Mouse (Mus musculus): ENCODE data around the gene Apc2. TPM values are rescaled to one million over a fixed set of nuclear protein-coding genes. Genes with fewer than 3 reads are reported as not detected.
"Not testable (repeated sequence)": the region's sequence is repeated elsewhere in the genome, so short reads cannot be mapped to it uniquely, and the experiment has no call there.

Gene Apc2
- total RNA-seq, 2 experiments from 2014 or later, result 9.9 to 10.4 TPM

DNA sequence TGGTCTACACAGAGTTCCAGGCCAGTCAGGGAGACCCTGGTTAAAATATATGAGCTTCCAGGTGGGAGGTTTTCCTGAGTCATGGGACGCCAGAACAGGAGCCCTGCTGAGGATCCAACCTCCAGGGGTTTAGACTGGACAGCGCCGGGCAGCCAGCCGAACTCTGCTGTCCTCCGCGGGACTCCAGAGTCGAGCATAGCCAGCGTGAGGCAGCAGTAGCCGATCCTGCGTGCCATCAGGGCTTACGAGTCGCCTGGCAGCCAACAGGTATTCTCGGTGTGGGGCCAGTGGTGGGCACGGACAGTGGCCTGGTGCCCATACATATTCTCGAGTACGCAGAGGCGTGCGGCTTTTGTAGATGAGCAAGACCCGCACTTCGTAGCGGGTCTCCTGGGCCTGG, 45.2 kb downstream of the Apc2 start:
- DNase-seq (ENCODE audit: low spot score in 2 of 2), result no peak

DNA sequence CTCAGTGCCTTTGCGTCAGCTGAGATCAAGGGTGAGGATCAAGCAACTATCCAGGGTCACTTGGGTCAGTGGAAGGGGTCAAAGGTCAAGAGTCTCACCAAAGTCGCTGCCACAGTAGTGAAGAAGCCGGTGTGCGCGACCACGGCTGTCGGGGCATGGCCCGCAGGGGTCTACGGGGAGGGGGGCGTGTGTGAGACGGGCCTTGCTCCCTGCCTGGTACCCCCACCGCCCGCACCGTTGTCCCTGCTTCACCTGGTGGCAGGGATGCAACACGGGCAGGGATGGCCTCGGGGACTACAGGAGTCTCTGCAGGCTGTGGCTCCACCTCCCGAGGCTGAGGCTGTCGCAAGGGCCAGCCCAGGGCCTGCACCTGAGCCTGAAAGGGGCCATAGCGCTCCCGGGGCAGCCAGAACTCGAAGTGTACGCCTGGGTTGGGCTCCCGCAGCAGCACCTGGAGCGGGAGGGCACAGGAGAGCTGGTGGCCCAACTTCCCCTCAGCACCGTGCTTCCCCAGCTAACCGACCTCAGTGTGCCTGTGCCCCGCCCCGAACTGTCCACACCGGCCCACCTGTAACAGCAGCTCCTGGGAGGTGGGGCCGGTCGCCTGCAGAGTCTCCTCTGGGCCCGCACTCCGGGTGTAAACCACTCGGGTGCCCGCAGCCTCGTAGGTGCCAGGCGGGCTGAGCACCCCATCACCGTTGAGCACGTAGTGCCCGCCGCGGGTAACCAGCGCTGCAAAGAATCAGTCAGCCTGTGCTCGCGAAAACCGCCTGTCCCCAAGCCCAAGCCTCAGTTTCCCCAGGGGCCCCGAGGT, 45.9 kb downstream of the Apc2 start:
- DNase-seq (ENCODE audit: low spot score in 2 of 2), result no peak

DNA sequence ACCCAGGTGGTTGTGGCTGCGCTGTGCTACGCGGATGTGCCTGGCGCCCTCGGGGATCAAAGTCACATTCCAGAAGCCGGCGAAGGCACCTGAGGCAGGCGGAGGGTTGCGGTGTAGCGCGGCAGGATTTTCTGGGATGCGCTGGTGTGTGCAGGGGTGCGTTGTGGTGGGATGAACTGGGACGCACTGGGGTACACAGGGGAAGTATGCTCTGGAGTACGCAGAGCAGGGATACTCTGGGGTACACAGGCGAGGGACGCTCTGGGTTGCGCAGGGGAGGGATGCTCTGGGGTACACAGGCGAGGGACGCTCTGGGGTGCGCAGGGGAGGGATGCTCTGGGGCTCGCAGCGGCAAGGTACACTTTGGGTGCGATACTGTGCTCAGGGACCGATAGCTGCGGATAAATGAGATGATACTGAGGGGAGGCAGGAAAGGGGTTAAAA, 46.5 kb downstream of the Apc2 start:
- DNase-seq (ENCODE audit: low spot score in 2 of 2), result no peak

DNA sequence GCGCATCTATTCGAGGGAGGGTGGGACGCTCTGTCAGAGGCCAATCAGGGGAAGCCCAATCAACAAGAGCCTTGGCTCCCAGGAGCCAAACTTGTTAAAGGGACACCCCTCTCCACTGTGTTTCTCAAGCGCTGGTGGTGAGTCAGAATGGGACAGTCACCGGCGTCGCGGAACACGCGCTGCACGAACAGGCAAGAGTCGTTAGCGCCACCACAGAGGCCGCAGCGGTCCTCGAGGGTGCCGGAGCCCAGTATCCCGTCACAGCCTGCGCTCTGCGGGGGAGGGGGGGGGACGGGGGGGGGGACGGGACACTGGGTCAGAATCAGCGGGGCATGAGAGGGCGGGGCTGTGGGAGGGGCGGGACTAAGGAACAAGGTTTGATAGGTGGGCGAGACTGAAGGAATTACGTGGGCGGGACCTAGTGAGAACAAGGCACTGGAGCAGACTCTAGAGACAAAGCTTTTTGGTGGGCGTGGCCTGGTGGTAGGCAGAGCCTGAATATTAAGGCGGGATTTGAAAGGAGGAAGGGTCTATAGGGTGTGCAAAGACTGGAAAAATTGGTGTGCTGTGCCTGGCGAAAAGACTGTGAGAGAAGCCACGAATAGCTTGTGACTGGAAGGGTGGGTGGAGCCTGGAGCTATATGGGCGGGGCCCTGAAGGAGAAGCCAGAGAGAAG, 47.1 kb downstream of the Apc2 start:
- DNase-seq (ENCODE audit: low spot score in 2 of 2), result no peak

DNA sequence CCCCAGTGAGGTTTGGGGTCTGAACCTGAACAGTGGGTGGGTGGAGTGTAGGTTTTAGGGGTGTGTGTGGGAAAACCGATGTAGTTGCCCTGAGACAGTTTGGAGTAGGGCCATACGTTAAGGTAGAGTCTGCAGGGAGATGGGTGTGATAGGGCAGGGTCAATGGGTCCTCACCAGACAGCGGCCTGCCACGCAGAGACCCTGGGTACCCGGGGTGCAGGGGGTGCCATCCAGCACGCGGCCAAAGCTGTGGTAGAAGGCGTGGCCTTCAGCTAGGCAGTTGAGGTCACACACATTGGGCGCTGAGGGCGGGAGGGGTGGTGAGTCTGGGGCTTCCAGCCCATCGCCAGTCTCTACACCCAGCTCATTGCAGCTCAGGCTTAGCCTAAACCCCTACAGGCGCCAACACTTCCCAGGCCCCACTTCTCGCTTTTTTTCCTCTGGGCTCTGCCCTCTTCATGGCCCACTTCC, 47.7 kb downstream of the Apc2 start:
- no peak for DNase-seq (ENCODE audit: low spot score in 2 of 2)

DNA sequence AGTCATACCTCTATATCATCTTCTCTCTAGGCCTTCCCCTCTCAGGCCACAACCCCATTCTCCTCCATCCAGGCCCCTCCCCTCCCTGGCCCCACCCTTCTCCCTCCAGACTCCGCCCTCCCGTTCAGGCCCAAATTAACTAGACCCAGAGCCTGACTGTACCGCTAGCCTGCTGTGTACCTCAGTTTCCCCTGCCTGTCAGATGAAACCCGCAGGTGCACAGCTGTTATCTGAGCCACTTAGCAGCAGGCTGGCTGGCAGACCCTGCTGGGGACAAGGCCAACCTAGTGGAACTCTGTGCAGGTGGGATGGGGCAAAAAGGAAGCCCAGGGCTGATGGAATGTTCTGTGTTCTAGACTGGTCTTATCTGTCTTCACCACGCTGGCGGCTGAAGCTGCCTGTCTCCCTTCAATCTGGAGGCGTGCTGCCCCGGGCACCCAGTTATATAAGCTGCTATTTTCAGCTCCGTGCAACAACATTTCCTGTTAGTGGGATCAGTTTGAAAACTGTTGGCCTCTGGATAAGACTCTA, 48.4 kb downstream of the Apc2 start:
- DNase-seq (ENCODE audit: low spot score in 2 of 2), result no peak

DNA sequence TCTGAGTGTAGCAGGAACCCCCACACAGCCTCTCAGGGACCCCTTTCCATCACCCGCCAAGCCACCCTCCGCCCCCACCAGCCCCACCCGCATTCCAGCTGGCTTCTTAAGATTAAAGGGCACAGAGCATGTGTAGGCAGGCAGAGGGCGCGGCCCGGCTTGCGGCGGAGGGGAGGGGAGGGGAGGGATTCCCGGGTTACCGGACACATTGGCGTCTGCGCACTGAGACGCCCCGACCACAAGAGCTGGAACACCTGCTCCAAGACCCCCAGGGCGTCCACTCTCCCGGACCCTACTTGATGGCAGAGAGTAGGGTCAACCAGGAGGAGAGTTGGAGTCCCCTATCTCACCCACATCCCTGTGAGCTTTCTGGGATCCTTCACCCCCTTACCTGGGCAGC, 49.3 kb downstream of the Apc2 start:
- DNase-seq (ENCODE audit: low spot score in 2 of 2), result no peak

DNA sequence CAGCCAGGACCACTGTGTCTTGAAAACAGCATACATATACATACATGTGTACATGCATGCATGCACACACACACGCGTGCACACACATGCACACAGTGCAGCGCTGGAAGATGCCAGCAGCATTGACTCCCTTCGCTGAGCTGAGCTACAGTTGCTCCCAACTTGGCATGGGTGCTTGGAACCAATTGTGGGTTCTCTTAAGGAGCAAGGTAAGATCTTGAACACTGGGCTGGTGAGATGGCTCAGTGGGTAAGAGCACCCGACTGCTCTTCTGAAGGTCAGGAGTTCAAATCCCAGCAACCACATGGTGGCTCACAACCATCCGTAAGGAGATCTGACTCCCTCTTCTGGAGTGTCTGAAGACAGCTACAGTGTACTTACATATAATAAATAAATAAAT, 50.2 kb downstream of the Apc2 start:
- not testable (repeated sequence) for DNase-seq (ENCODE audit: low spot score in 2 of 2)

DNA sequence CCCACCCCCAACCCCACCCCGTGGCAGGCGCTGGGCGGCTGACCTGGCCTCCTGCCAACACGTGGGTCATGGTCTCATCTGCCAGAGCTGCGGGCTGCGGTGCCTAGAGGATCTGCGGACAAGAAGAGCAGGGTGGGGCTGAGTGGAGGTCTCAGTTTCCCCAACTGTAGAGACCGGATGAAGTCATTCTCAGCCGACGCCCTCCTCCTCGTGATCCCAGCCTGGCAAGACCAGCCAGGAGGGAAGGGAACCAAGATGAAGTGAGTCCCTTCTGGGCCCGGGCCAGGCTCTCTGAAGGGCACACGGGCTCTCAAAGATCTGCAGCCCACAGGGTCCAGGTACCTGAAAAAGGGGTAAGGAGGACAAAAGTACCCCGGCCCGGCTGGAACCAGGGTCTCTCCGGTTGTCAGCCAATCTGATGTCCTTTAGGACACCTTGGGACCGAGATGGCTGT, 51.8 kb downstream of the Apc2 start:
- DNase-seq (ENCODE audit: low spot score in 2 of 2), result no peak

DNA sequence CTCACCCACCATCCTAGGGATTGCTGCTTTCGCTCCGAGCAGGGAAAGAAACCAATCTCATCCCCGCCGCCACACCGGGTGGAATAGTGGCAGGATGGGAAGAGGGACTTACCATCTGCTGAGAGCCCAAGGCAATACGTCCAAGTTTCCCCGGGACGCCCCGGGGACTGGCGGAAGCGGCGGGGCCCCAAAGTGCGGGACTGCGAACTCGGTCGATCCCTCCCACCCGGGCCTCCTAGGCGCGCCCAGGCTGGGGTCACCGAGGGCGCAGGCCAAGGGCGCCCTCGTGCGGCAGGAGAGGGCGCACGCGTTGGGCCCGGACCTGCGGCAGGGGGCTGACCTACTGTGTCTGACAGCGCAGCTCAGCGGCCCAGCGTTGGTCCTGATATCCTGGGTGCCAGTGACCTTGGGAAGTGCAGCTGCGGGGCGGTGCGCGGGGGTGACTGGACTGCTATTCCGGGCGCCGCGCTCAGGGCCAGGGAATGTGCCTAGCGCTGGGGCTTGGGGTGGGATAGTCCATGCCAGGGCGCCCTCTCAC, 52.5 kb downstream of the Apc2 start, which contains the start of gene Adamtsl5:
Gene Adamtsl5, minus strand, starts transcription at position 169 of the 538 bp plus-strand sequence.
- no peak for DNase-seq (ENCODE audit: low spot score in 2 of 2)

DNA sequence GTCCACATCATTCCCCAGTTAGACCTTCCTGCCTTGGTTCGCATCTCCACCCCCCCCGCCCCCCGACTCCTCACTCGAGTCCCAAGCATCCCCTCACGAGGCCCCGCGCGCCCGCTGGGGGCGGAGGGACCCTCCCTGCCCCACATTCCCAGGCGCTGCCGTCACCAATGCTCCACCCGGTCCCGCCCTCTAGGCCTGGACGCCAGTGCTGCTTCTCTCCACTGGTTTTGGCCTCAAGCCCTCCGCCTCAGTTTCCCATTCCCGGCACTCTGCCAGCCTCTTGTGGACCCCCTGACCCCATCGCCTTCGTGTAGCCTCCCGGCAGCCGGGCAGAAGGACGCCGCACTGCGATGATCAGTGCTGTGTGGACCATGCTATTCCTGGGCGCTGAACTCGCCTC, 53.2 kb downstream of the Apc2 start:
- DNase-seq (ENCODE audit: low spot score in 2 of 2), result no peak

DNA sequence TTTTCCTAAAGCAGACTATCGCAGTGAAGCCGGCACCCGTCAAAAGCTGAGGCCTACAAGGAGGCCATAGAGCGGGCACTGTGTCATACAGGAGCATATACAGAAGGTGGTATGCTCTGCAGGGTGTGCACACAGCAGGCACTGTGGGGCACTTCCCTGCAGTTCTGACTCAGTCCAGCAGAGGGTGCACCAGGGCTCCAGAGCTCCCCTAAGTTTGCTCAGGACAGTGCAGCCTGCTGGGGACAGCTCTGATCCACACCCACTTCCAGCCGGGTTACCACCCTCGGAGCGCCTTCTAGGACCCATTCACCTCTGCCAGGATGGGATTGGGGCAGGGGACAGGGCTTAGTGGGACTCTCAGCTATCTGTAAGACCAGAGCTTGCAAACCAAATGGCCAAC, 54.5 kb downstream of the Apc2 start:
- DNase-seq (ENCODE audit: low spot score in 2 of 2), result peak; percentile 78 to 79

DNA sequence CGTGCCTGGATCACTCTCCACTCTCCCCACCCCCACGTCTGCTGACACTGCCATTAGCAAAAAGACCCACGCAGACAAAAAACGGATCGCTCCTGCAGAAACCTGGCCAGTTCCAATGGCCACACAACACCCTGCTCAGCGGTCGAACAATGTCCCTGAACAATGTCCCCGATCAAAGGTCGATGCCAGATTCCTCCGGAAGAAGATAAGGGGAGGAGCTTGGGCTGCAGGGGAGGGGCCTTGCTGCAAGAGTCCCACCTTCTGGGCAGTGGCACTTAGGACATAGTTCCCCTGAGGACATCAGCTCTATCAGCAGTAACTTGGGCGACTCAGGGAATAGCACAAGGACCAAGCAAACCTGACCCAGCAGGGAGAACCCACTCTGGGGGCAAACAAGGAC, 56.1 kb downstream of the Apc2 start:
- no peak for DNase-seq (ENCODE audit: low spot score in 2 of 2)

DNA sequence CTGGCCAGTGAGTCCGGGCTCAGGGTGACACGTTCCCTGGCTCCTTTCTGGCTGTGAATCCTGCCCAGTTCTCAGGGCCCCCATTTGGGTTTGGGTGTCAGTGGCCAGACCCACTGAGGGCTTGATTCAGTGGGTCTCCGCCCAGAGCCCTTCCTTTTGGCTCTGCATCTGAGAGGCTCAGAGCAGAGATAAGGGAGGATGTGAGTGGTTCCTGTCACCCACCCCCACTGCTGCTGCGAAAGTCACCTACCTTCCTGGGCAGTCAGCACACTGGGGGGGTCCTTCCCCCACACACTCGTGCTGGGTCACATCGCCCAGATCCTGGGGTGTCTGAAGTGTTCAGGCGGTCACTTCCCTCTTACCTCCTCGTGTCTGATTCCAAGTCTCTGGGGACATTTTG, 57.0 kb downstream of the Apc2 start:
- no peak for DNase-seq (ENCODE audit: low spot score in 2 of 2)

DNA sequence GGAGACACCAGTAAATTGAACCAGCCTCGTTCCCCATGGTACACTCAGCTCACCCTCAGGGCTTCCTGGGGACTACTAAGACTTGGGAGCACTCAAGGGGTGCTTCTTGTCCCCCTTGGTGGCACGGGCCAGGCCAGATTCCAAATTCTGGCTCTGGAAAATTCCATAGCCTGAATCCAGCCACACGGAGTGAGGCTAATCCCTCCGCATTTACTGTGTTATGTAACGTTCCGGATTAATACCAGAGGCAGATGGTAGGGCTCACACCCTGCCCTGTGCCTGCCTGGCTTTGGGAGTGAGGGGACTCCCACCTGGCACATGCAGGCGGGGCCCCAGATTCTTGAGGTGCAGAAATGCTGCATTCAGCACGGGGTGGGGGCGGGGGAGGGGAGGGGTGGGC, 59.7 kb downstream of the Apc2 start:
- DNase-seq (ENCODE audit: low spot score in 2 of 2), result no peak

DNA sequence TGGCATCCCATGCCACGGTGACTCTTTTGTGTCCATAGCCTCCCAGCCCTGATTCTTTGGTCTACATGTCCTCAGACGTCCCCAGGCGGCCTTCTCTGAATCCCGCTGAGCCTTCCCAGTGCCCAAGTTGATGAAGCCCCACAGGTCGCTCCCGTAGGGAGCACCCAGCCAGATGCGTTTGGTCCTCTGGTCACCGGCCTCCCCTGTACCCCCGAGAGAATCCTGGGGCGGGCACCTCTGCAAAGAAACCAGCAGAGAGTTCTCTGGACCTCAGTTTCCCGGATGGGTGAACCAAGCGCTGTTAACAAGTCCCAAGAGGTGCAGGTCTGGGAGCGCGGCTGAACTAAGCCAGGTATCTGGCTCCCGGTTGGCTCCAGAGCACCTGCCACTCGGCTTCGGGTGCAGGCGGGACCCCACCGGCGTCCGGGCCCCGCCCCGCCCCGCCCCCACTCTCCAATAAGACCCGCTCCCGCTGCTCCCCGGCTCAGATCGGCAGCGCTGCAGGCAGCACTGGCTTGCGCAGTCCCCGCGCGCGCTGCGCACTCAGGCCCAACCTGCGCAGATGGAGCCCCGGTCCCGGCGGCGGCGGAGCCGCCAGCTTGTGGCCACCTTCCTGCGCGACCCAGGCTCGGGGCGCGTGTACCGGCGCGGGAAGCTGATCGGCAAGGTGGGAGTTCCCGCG, 60.4 kb downstream of the Apc2 start, which contains the start of gene Plk5:
Gene Plk5, plus strand, starts transcription at position 459 of the 682 bp plus-strand sequence.
- DNase-seq (ENCODE audit: low spot score in 2 of 2), result no peak

DNA sequence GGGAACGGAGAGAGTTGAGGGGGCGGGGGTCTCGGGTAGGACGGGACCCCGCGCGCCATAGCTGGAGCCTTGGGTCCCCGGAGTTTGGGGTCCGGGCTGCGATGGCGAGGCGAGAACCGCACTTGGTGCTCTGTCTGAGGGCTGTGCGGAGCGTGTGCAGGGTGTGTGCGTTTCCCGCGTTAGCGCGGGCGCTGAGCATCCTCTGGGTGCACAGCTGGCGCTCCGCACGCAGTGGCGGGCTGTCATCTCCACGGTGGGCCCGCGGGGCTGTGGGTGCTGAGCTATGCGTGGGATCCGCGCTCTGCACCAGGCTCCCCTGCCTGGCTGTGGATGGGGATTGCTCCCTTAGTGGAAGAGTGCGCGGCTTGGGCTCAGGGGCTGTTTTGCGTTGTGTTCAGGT, 61.0 kb downstream of the Apc2 start:
- DNase-seq (ENCODE audit: low spot score in 2 of 2), result no peak

DNA sequence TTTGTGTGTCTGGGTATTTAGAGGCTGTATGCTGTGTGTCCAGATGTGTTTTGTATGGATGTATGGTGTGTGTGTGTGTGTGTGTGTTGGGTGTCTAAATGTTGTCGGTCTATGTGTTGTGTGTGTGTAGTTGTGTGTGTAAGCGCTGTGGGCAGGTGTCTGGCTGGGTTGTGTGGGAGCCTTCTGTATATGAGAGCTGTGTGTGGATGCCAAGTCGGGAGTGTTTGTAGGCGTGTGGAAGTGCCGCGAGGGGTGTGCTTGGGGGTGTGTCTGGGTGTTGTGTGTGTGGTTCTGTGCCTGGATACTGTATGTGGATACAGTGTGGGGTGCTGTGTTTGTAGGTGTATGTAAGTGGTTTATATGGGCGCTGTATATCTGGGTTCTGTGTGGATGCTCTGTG, 61.6 kb downstream of the Apc2 start:
- no peak for DNase-seq (ENCODE audit: low spot score in 2 of 2)

DNA sequence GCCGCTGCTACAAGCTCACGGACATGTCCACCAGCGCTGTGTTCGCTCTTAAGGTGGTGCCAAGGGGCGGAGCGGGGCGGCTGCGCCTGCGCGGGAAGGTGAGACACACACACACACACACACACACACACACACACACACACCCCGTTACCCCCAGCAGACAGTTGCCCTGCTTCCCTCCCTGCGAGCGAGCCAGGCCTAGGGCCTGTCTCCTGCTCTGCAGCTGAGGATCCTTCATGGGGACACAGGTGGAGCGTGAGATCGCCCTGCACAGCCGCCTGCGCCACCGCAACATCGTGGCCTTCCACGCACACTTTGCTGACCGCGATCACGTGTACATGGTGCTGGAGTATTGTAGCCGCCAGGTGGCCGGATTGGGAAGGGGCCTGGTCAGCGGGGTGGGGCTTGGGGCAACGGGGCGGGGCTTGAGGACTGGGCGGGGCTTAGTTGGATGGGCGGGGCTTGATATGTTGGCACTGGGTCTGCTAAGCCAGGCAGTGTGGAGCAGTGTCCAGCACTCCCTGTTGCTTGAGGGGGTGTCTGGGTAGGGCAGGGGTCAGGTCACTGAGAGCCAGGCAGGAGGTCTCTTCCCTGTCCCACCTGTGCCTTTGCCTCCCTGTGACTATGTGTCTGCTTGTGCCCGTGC, 62.3 kb downstream of the Apc2 start:
- DNase-seq (ENCODE audit: low spot score in 2 of 2), result no peak

DNA sequence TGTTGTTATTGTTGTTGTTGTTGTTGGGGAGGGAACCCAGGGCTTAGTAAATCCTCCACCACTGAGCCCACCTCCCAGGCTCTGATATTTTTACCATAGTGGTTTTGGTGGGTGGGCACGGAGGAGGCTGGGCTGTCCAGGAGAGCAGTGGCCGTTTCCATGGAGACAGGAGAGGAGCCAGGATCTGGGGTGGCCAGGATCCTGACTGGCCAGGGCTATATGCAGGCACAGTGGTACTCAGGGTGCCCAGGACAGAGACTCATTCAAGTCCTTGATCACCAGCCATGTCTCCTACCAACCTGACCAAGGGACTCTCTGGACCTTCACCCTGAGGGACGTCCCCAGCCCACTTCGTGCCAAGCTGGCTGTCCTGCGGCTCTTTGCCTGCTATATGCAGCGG, 68.0 kb downstream of the Apc2 start:
- DNase-seq (ENCODE audit: low spot score in 2 of 2), result no peak

DNA sequence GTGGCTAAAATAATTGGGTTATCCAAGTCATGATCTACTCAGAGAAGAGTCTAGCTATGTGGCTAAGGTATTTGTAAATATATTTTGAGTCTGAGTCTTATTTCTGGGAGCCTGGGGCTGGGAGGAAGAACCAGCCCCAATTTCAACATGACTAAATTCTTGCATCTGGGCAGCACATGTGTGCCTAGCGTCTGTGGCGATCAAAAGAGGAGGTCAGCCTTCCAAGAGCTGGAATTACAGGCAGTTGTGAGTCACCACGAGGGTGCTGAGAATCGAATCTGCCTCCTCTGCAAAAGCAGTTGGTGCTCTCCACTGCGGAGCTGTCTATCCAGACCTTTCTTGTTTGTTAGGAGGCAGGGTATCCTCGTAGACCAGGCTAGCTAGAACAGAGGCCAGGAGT, 70.0 kb downstream of the Apc2 start:
- no peak for DNase-seq (ENCODE audit: low spot score in 2 of 2)
